Mouse (Mus musculus): ENCODE measurements at regions not wholly inside any gene's neighbourhood (a gene's known extent, or its start where the extent isn't known, plus 50 kb on each side); places are given as distances from the start of the nearest gene placed in this dataset.

DNA sequence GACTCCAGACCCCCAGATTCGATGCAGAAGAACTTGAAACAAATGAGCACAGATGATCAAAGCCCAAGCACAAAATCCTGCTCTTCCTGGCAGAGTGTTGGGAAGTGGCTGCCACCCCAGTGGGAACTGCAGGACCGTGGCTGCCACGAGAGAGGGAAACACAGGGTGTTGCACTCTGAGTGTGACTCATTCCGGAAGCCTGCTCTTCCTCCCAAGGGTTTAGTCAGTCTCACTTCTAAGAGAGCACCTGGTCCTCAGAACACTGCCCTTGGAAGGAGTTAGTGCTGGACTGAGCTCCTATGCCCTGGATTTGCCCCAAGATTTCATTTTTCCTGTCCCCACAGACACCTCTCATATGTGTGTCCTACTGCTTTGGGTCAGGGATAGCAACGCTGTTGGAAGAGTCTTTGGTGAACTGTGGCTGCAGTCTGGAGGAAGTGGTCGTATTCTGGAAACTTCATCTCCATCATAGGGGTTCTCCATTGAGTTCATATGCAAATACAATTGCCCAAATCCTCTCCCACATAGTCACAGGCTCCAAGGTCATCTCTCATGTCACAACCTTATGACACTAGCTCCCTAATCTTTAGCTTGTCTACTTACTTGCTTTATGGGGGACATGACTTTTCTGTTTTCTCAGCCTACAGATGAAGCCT, 71.5 kb downstream of the Kcnf1 start:
- TF ChIP-seq POLR2AphosphoS2 (IDR thresholded peaks at IDR 0.05; ENCODE audit: low read length): no peak
- no peak for TF ChIP-seq USF2 (IDR thresholded peaks at IDR 0.05; ENCODE audit: borderline replicate concordance in 1 of 2, insufficient read depth in 1 of 2, low read depth in 1 of 2, low read length in 2 of 2)
- TF ChIP-seq CTCF (IDR thresholded peaks at IDR 0.05 in 2 of 3, conservative IDR thresholded peaks at IDR 0.05 in 1 of 3; ENCODE audit: control insufficient read depth in 1 of 3, insufficient read depth in 1 of 3, low read depth in 2 of 3, low read length in 3 of 3, poor library complexity in 1 of 3, severe bottlenecking in 1 of 3): no peak
- no peak for TF ChIP-seq TAL1 (IDR thresholded peaks at IDR 0.05; ENCODE audit: low read length)
- TF ChIP-seq USF1 (IDR thresholded peaks at IDR 0.05; ENCODE audit: low read depth, low read length): no peak
- TF ChIP-seq ZC3H11A (IDR thresholded peaks at IDR 0.05; ENCODE audit: low read depth, low read length): no peak
- no peak for TF ChIP-seq E2F4 (IDR thresholded peaks at IDR 0.05; ENCODE audit: borderline replicate concordance, low read depth, low read length)
- no peak for TF ChIP-seq NRF1 (IDR thresholded peaks at IDR 0.05; ENCODE audit: insufficient read depth, low read depth, low read length, poor library complexity, severe bottlenecking)
- no peak for TF ChIP-seq POLR2A (IDR thresholded peaks at IDR 0.05; ENCODE audit: control insufficient read depth in 1 of 2, insufficient read depth in 1 of 2, low read depth in 1 of 2, low read length in 2 of 2, poor library complexity in 1 of 2)
- no peak for TF ChIP-seq TCF12 (IDR thresholded peaks at IDR 0.05; ENCODE audit: low read depth, low read length)
- no peak for TF ChIP-seq HCFC1 (IDR thresholded peaks at IDR 0.05; ENCODE audit: low read depth, low read length)
- no peak for TF ChIP-seq RAD21 (IDR thresholded peaks at IDR 0.05; ENCODE audit: low read depth, low read length)
- no peak for TF ChIP-seq JUND (IDR thresholded peaks at IDR 0.05; ENCODE audit: low read depth, low read length)
- TF ChIP-seq MAFK (IDR thresholded peaks at IDR 0.05; ENCODE audit: borderline replicate concordance, low read depth, low read length): no peak

All from MEL (cell line).